Mouse (Mus musculus): ENCODE measurements around the gene Gnao1. TPM values are rescaled to one million over a fixed set of nuclear protein-coding genes. Genes with fewer than 3 reads are reported as not detected.

Gene Gnao1
- total and polyA plus RNA-seq, 3 experiments, result 1.1 to 13.5 (median 3.5) TPM

DNA sequence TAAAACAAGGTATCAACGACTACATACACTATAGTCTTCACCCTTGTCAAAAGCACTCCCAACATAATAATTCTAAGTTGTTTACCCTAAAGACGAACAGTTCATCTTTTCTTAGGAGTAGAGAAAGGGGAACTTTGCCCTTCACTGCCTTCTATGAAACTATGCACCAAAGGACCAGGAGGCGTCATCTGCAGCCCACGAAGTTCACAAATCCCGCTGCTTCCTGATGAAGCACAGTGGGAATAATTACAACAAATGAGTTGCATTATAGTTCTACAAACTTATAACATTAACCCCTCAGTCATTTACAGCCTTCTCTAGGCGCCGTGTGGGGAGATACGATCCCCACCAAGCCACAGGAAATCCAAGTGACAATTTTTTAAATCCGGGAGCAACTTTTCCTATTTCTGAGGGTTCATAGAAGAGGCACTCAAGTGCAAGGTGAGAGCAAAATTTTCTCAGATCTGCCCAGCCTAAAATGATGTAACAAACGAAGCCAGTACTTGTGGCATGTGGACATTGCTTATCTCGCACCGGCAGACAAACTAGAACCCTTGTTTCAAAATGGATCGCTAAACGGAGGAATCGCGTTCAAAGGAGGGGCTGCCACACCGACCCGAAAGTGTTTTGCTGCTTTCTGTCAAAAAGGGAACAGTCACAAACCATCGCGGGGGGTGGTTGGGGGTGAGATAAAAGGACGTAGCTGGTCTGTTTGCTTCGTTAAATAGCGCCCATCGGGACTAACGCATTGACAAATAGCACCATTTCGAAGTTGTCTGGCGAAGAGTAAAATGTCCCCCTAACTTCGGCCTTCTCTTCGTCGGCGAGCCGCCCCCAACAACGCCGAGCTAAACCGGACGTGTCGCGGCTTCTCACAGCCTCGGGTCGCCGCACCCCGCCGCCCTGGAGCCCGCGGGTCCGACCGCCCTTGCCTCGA lies 201.6 kb downstream of the Gnao1 start:
- dilution Hi-C loops (cut with MboI; ENCODE audit: extremely low pct_ligation_motif_present, extremely low pct_unique_long_range_greater_than_20kb, low sequenced_read_pairs), result no loop called here
- Histone ChIP-seq H3K36me3 (replicated peaks in 1 of 2; ENCODE audit: control insufficient read depth in 1 of 2, insufficient read depth in 1 of 2, low read length in 1 of 2) (peaks cover 3 to 15% of the 10 kb centered on the region in 2 experiments), H3K27ac (ENCODE audit: insufficient read depth, low read depth) (peak overlapping the region; percentile 76), H3K4me2 (ENCODE audit: insufficient read depth, low read depth, poor library complexity, severe bottlenecking) (peak overlapping the region; percentile 87), H3K79me2 (replicated peaks; ENCODE audit: control insufficient read depth, extremely low read depth, insufficient read depth, poor library complexity, severe bottlenecking) (peaks cover 49% of the 10 kb centered on the region), H3K9me3 (replicated peaks; ENCODE audit: low read length) (no peaks in the 10 kb centered on the region), H3K27me3 (replicated peaks) (no peaks in the 10 kb centered on the region), H3K4me1 (ENCODE audit: control insufficient read depth in 1 of 2, insufficient read depth in 2 of 2) (peaks cover 7 to 31% of the 10 kb centered on the region in 2 experiments), H3K4me3 (replicated peaks in 1 of 3; ENCODE audit: low read depth in 2 of 3, low read length in 2 of 3, poor library complexity in 1 of 3) (peak overlapping the region; percentile 68 to 96 (median 89)), H3K9ac (ENCODE audit: insufficient read depth, low read depth) (peak overlapping the region; percentile 82)
- TF ChIP-seq SIN3A (IDR thresholded peaks at IDR 0.05; ENCODE audit: low read length), result peak; percentile 58; the same call in 1 of the 2 replicates
- no peak for TF ChIP-seq NRF1 (IDR thresholded peaks at IDR 0.05; ENCODE audit: low read depth, low read length)
- TF ChIP-seq MAX (IDR thresholded peaks at IDR 0.05; ENCODE audit: low read length), result no peak
- no peak for TF ChIP-seq ELF1 (IDR thresholded peaks at IDR 0.05; ENCODE audit: low read depth, low read length)
- TF ChIP-seq ZKSCAN1 (IDR thresholded peaks at IDR 0.05; ENCODE audit: borderline replicate concordance, low read depth, low read length), result no peak
- TF ChIP-seq PAX5 (IDR thresholded peaks at IDR 0.05; ENCODE audit: low read length), result no peak
- no peak for TF ChIP-seq POLR2A (IDR thresholded peaks at IDR 0.05; ENCODE audit: low read depth, low read length)
- no peak for TF ChIP-seq ETS1 (conservative IDR thresholded peaks at IDR 0.05; ENCODE audit: low read depth, low read length)
- no peak; the same call in 1 of the 2 replicates for TF ChIP-seq MYC (IDR thresholded peaks at IDR 0.05; ENCODE audit: low read depth, low read length)
- TF ChIP-seq ZC3H11A (IDR thresholded peaks at IDR 0.05; ENCODE audit: low read depth, low read length), result no peak
- 0 out of 2 replicates have a peak, but pooled peaks have one; percentile 1 for TF ChIP-seq MAZ (IDR thresholded peaks at IDR 0.05; ENCODE audit: low read depth, low read length)
- peak; percentile 24 for DNase-seq (ENCODE audit: extremely low read depth)
- in situ Hi-C loops (cut with MboI; ENCODE audit: low pct_ligation_motif_present, low pct_unique_long_range_greater_than_20kb, low sequenced_read_pairs), result no loop called here

DNA sequence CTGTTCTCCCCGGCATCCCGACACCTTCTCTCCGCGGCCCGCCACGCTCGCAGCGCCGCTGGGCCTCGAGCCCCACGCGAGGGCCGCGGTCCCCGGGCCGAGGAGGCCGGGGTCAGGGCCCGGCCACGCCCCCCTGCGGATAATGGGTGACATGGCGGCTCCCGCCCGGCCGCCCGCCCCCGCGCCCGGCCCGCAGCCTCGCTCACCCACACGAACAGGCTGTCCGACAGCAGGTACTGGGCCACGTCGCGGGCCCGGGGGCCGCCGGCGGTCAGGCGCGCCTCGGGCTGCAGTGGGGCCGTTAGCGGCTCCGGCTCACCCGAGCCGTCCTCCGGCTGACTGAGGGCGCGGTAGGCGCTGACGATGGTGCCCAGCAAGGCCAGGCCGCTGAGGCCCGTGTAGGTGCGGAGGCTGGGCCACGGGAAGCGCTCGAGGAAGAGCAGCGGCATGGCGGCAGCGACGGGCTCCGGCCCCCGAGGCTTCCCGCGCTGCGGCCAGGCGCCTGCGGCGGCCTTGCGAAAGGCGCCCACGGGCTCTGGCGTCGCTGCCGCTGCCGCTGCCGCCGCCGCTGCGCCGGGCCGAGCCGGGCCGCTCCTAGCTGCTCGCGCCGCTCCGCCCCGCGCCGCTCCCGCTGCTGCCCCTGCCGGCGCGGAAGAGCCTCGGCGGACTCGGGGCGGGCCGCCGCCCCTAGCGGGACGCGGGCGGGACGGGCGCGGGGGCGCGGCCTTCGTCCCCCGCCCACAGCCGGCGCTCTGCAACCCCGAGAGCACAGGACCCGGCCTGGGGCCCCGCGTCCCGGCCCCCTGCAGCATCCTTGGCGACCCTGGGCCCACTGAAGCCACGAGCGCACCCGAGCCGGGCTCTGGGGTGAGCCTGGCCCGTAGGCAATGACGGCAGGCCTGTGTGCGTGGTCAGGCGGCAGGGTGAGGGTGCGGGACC lies 202.5 kb downstream of the Gnao1 start, which contains the start of gene Amfr:
Amfr (minus strand) TSS at position 830 of the 939 bp plus-strand sequence.
- Histone ChIP-seq H3K4me2 (ENCODE audit: insufficient read depth, low read depth, poor library complexity, severe bottlenecking) (peak within 1 kb of the TSS; percentile 87), H3K27ac (ENCODE audit: insufficient read depth, low read depth) (peak within 1 kb of the TSS; percentile 76), H3K36me3 (replicated peaks in 1 of 2; ENCODE audit: control insufficient read depth in 1 of 2, insufficient read depth in 1 of 2, low read length in 1 of 2) (peaks cover 0 to 13% of the 10 kb centered on the region in 2 experiments), H3K9ac (ENCODE audit: insufficient read depth, low read depth) (peak within 1 kb of the TSS; percentile 82), H3K4me1 (ENCODE audit: control insufficient read depth in 1 of 2, insufficient read depth in 2 of 2) (peaks cover 7 to 31% of the 10 kb centered on the region in 2 experiments), H3K9me3 (replicated peaks; ENCODE audit: low read length) (no peaks in the 10 kb centered on the region), H3K27me3 (replicated peaks) (no peaks in the 10 kb centered on the region), H3K4me3 (replicated peaks in 1 of 3; ENCODE audit: low read depth in 2 of 3, low read length in 2 of 3, poor library complexity in 1 of 3) (peak within 1 kb of the TSS; percentile 68 to 96 (median 89)), H3K79me2 (replicated peaks; ENCODE audit: control insufficient read depth, extremely low read depth, insufficient read depth, poor library complexity, severe bottlenecking) (peaks cover 40% of the 10 kb centered on the region)
- in situ Hi-C loops (cut with MboI; ENCODE audit: low pct_ligation_motif_present, low pct_unique_long_range_greater_than_20kb, low sequenced_read_pairs) (no loop called here), dilution Hi-C loops (cut with MboI; ENCODE audit: extremely low pct_ligation_motif_present, extremely low pct_unique_long_range_greater_than_20kb, low sequenced_read_pairs) (no loop called here)
- DNase-seq (ENCODE audit: extremely low read depth), result peak; percentile 44
- TF ChIP-seq POLR2A (IDR thresholded peaks at IDR 0.05; ENCODE audit: low read depth, low read length) (peak; percentile 22; the same call in 1 of the 2 replicates), USF2 (conservative IDR thresholded peaks at IDR 0.05; ENCODE audit: low read depth, low read length) (no peak), CHD2 (IDR thresholded peaks at IDR 0.05; ENCODE audit: low read length) (no peak), SIN3A (IDR thresholded peaks at IDR 0.05; ENCODE audit: low read length) (0 out of 2 replicates have a peak, but pooled peaks have one; percentile 51), JUND (conservative IDR thresholded peaks at IDR 0.05; ENCODE audit: low read depth, low read length) (no peak), RCOR1 (conservative IDR thresholded peaks at IDR 0.05; ENCODE audit: low read depth, low read length) (no peak), JUN (IDR thresholded peaks at IDR 0.05; ENCODE audit: insufficient read depth, low read depth, low read length) (no peak), MXI1 (IDR thresholded peaks at IDR 0.05; ENCODE audit: low read depth, low read length) (0 out of 2 replicates have a peak, but pooled peaks have one; percentile 49), ELF1 (IDR thresholded peaks at IDR 0.05; ENCODE audit: low read depth, low read length) (0 out of 2 replicates have a peak, but pooled peaks have one; percentile 17), NELFE (IDR thresholded peaks at IDR 0.05; ENCODE audit: low read depth, low read length) (peak; percentile 36; the same call in 1 of the 2 replicates), E2F4 (IDR thresholded peaks at IDR 0.05; ENCODE audit: insufficient replicate concordance, low read depth, low read length) (no peak), ZKSCAN1 (IDR thresholded peaks at IDR 0.05; ENCODE audit: borderline replicate concordance, low read depth, low read length) (no peak), MEF2A (IDR thresholded peaks at IDR 0.05; ENCODE audit: borderline replicate concordance, low read depth, low read length) (no peak), NRF1 (IDR thresholded peaks at IDR 0.05; ENCODE audit: low read depth, low read length) (peak; percentile 53), TCF12 (IDR thresholded peaks at IDR 0.05; ENCODE audit: low read depth, low read length) (peak; percentile 14; the same call in 1 of the 2 replicates), PAX5 (IDR thresholded peaks at IDR 0.05; ENCODE audit: low read length) (no peak), USF1 (IDR thresholded peaks at IDR 0.05; ENCODE audit: low read depth, low read length) (no peak), MAX (IDR thresholded peaks at IDR 0.05; ENCODE audit: low read length) (no peak), CHD1 (IDR thresholded peaks at IDR 0.05; ENCODE audit: low read depth, low read length) (no peak), CTCF (conservative IDR thresholded peaks at IDR 0.05 in 1 of 2, IDR thresholded peaks at IDR 0.05 in 1 of 2; ENCODE audit: low read depth in 2 of 2, low read length in 2 of 2) (peak in 1 of 2 experiments; percentile 37; a peak in 2 of 4 replicates), UBTF (IDR thresholded peaks at IDR 0.05; ENCODE audit: low read depth, low read length) (peak; percentile 97)

All from CH12.LX (cell line).